ENCODE assay signal across 16 mouse cellular contexts in the genomic region with DNA sequence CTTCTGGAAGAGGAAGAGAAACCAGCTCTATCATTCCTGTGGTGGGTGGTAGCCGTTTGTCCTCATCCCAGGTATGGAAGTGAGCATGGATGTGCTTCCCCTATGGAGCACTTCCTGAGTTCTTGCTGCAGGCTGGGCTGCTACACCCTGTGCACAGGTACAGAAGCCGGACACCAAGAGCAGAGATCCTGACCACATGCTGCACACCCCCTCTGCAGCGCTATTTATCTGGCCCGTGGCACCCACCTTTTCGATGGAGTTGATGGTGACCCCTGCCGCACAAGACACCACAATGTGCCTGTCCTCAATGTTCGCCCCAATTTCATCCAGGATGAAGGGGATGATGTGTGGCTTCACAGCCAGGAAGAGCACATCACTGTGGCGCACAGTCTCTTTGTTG. TPM values are rescaled to one million over a fixed set of nuclear protein-coding genes. Genes with fewer than 3 reads are reported as not detected.
A peak's percentile ranks its signal among the peaks of the same experiment; 100 is the strongest.
DNase-seq lines count a peak whose midpoint lies in the region; ATAC-seq lines count a peak whose summit lies in the region.
"Had no signal": no experiment of that assay in that cellular context is flagged by ENCODE, and none has a peak within 500 bp of the region (broad histone marks: within the 10 kb centered on the region; RNA-seq: fewer than 3 reads in every experiment).

No protein-coding gene starts in this region.

- peaks cover 31% of the 10 kb centered on the region for H3K4me1 ChIP-seq in heart, embryonic 10.5 days
- peaks cover 13% of the 10 kb centered on the region; the same call in 1 of the 2 replicates for H3K4me1 ChIP-seq in heart, embryonic 11.5 days (ENCODE audit: control insufficient read depth, insufficient read depth, low read length)
- H3K4me1 ChIP-seq in lung, embryonic 15.5 days = peaks cover 17% of the 10 kb centered on the region
- H3K4me1 ChIP-seq in limb, embryonic 15.5 days = peaks cover 26% of the 10 kb centered on the region

- no peaks in the 10 kb centered on the region for H3K9me3 ChIP-seq in heart, embryonic 10.5 days
- no peaks in the 10 kb centered on the region for H3K9me3 ChIP-seq in heart, embryonic 11.5 days (replicated peaks; ENCODE audit: control insufficient read depth, low read length)
- no peaks in the 10 kb centered on the region for H3K9me3 ChIP-seq in lung, embryonic 15.5 days
- no peaks in the 10 kb centered on the region for H3K9me3 ChIP-seq in limb, embryonic 15.5 days

- H3K36me3 ChIP-seq in heart, embryonic 10.5 days = no peaks in the 10 kb centered on the region
- H3K36me3 ChIP-seq in heart, embryonic 11.5 days (ENCODE audit: control insufficient read depth, insufficient read depth, low read length) = no peaks in the 10 kb centered on the region
- H3K36me3 ChIP-seq in lung, embryonic 15.5 days = no peaks in the 10 kb centered on the region
- H3K36me3 ChIP-seq in limb, embryonic 15.5 days = no peaks in the 10 kb centered on the region

- no peak overlapping the region for H3K9ac ChIP-seq in heart, embryonic 11.5 days (ENCODE audit: low read depth, low read length)
- peak overlapping the region; percentile 54; the same call in 1 of the 2 replicates for H3K9ac ChIP-seq in lung, embryonic 15.5 days
- peak overlapping the region; percentile 62; the same call in 1 of the 2 replicates for H3K9ac ChIP-seq in limb, embryonic 15.5 days

- H3K27ac ChIP-seq in heart, embryonic 10.5 days = 0 out of 2 replicates have a peak overlapping the region, but pooled peaks have one; percentile 0
- H3K27ac ChIP-seq in heart, embryonic 11.5 days (ENCODE audit: low read depth, low read length) = no peak overlapping the region
- H3K27ac ChIP-seq in lung, embryonic 15.5 days = no peak overlapping the region
- H3K27ac ChIP-seq in limb, embryonic 15.5 days = no peak overlapping the region

- H3K27me3 ChIP-seq in heart, embryonic 10.5 days (ENCODE audit: insufficient read depth, poor library complexity, severe bottlenecking) = peaks cover 23% of the 10 kb centered on the region
- H3K27me3 ChIP-seq in heart, embryonic 11.5 days (ENCODE audit: control insufficient read depth, insufficient read depth, low read length) = peaks cover 9% of the 10 kb centered on the region; the same call in 1 of the 2 replicates
- peaks cover 9% of the 10 kb centered on the region; the same call in 1 of the 2 replicates for H3K27me3 ChIP-seq in lung, embryonic 15.5 days
- H3K27me3 ChIP-seq in limb, embryonic 15.5 days = no peaks in the 10 kb centered on the region

- DNase-seq in heart, embryonic 10.5 days (ENCODE audit: low spot score) = no peak
- DNase-seq in lung, postnatal 36 days = no peak
- no peak for DNase-seq in adrenal gland, adult 18-20 months (ENCODE audit: low spot score in 2 of 2)
- no peak for DNase-seq in cerebellum, adult 18-20 months
- DNase-seq: cerebellum, adult 11 months; heart, postnatal 4 days; kidney, adult 2 months; lung, postnatal 14 days had no signal

- 87% methylated on average over 8 of the region's 8 CpGs for WGBS in heart, embryonic 10.5 days
- WGBS in heart, embryonic 11.5 days (ENCODE audit: insufficient replicate concordance) = 84% methylated on average over 8 of the region's 8 CpGs
- WGBS in lung, embryonic 15.5 days = 76% methylated on average over 8 of the region's 8 CpGs
- 79% methylated on average over 8 of the region's 8 CpGs for WGBS in limb, embryonic 15.5 days

- no peak for ATAC-seq in heart, embryonic 11.5 days (replicated peaks; ENCODE audit: insufficient number of reproducible peaks, low FRiP score, low TSS enrichment)
- no peak for ATAC-seq in lung, embryonic 15.5 days (ENCODE audit: borderline replicate concordance, extremely low read depth, low FRiP score, low TSS enrichment)
- peak; percentile 16; the same call in 1 of the 2 replicates for ATAC-seq in common myeloid progenitor, adult 5-6 weeks (replicated peaks; ENCODE audit: low read depth, poor library complexity, severe bottlenecking)
- ATAC-seq in limb, embryonic 15.5 days (ENCODE audit: insufficient number of reproducible peaks, low FRiP score, low TSS enrichment, low read depth) = no peak
- ATAC-seq: activated CD4-positive, CD25-positive, alpha-beta regulatory T cell, adult 4 months had no signal

- H3K4me3 ChIP-seq in heart, embryonic 10.5 days = no peak overlapping the region
- H3K4me3 ChIP-seq in heart, embryonic 11.5 days (ENCODE audit: low read depth, low read length) = no peak overlapping the region
- H3K4me3 ChIP-seq in lung, embryonic 15.5 days = no peak overlapping the region
- peak overlapping the region; percentile 56 for H3K4me3 ChIP-seq in limb, embryonic 15.5 days

- no peak overlapping the region for H3K4me2 ChIP-seq in heart, embryonic 11.5 days
- H3K4me2 ChIP-seq in lung, embryonic 15.5 days = peak overlapping the region; percentile 96
- H3K4me2 ChIP-seq in limb, embryonic 15.5 days = peak overlapping the region; percentile 90; the same call in 1 of the 2 replicates

RNA-seq across cellular contexts. Expression of gene Pycr1, which starts 1.7 kb away (rescaled TPM):
- 28.5 and 29.9 TPM in 2 replicates for polyA plus RNA-seq in heart, embryonic 10.5 days (2016; fragmentation: Nextera tagmentation; extraction: Ambion mirVana)
- polyA plus RNA-seq in heart, embryonic 11.5 days (2014; fragmentation: Nextera tagmentation; extraction: Ambion mirVana) = 22.8 and 24.9 TPM in 2 replicates
- polyA plus RNA-seq in lung, embryonic 15.5 days (2015; fragmentation: Nextera tagmentation; extraction: Ambion mirVana) = 25.4 and 27.2 TPM in 2 replicates
- total RNA-seq in common myeloid progenitor, adult 5-6 weeks (2017) = 9.9 and 11.7 TPM in 2 replicates
- polyA plus RNA-seq in limb, embryonic 15.5 days (2015; fragmentation: Nextera tagmentation; extraction: Ambion mirVana) = 61.6 and 72.1 TPM in 2 replicates
- 1 to 10 TPM; 1.4 to 2.1 TPM for total RNA-seq in adrenal gland, adult 18-20 months (2021)

RNA-seq across cellular contexts. Expression of gene Myadml2, which starts 6.1 kb away (rescaled TPM):
- polyA plus RNA-seq in heart, embryonic 10.5 days (2016; fragmentation: Nextera tagmentation; extraction: Ambion mirVana) = 6.7 and 9.3 TPM in 2 replicates
- polyA plus RNA-seq in heart, embryonic 11.5 days (2014; fragmentation: Nextera tagmentation; extraction: Ambion mirVana) = 8.1 and 12.3 TPM in 2 replicates
- polyA plus RNA-seq in lung, embryonic 15.5 days (2015; fragmentation: Nextera tagmentation; extraction: Ambion mirVana) = 0.55 and 1.3 TPM in 2 replicates
- not detected in 2 replicates for total RNA-seq in common myeloid progenitor, adult 5-6 weeks (2017)
- polyA plus RNA-seq in limb, embryonic 15.5 days (2015; fragmentation: Nextera tagmentation; extraction: Ambion mirVana) = 0.61 and 4.0 TPM in 2 replicates
- under 1 TPM in 1 of 2 experiments, not detected in 1; 0.99 TPM for total RNA-seq in adrenal gland, adult 18-20 months (2021)
- total RNA-seq: liver, adult 2 months; monocyte, adult 5-6 weeks had no signal
- polyA plus RNA-seq: activated CD4-positive, CD25-positive, alpha-beta regulatory T cell, adult 4 months; liver, adult 2 months had no signal

RNA-seq across cellular contexts. Expression of gene Mafg, which starts 8.5 kb away (rescaled TPM):
- polyA plus RNA-seq in heart, embryonic 10.5 days (2016; fragmentation: Nextera tagmentation; extraction: Ambion mirVana) = 22.7 and 28.2 TPM in 2 replicates
- polyA plus RNA-seq in heart, embryonic 11.5 days (2014; fragmentation: Nextera tagmentation; extraction: Ambion mirVana) = 19.4 and 20.2 TPM in 2 replicates
- 23.3 and 24.5 TPM in 2 replicates for polyA plus RNA-seq in lung, embryonic 15.5 days (2015; fragmentation: Nextera tagmentation; extraction: Ambion mirVana)
- 20.3 and 22.1 TPM in 2 replicates for total RNA-seq in common myeloid progenitor, adult 5-6 weeks (2017)
- polyA plus RNA-seq in limb, embryonic 15.5 days (2015; fragmentation: Nextera tagmentation; extraction: Ambion mirVana) = 26.6 and 32.9 TPM in 2 replicates
- 10 to 100 TPM; 56.3 to 69.3 TPM for total RNA-seq in adrenal gland, adult 18-20 months (2021)

RNA-seq across cellular contexts. Expression of gene Sirt7, which starts 16.8 kb away (rescaled TPM):
- polyA plus RNA-seq in heart, embryonic 10.5 days (2016; fragmentation: Nextera tagmentation; extraction: Ambion mirVana) = 25.6 and 29.5 TPM in 2 replicates
- polyA plus RNA-seq in heart, embryonic 11.5 days (2014; fragmentation: Nextera tagmentation; extraction: Ambion mirVana) = 18.8 and 22.5 TPM in 2 replicates
- polyA plus RNA-seq in lung, embryonic 15.5 days (2015; fragmentation: Nextera tagmentation; extraction: Ambion mirVana) = 32.6 and 34.3 TPM in 2 replicates
- total RNA-seq in common myeloid progenitor, adult 5-6 weeks (2017) = 45.8 and 50.4 TPM in 2 replicates
- polyA plus RNA-seq in limb, embryonic 15.5 days (2015; fragmentation: Nextera tagmentation; extraction: Ambion mirVana) = 32.9 and 33.4 TPM in 2 replicates
- 10 to 100 TPM; 34.3 to 70.6 TPM for total RNA-seq in adrenal gland, adult 18-20 months (2021)

RNA-seq across cellular contexts. Expression of gene Notum, which starts 19.1 kb away (rescaled TPM):
- 1.6 and 5.8 TPM in 2 replicates for polyA plus RNA-seq in heart, embryonic 10.5 days (2016; fragmentation: Nextera tagmentation; extraction: Ambion mirVana)
- 1.4 and 1.5 TPM in 2 replicates for polyA plus RNA-seq in heart, embryonic 11.5 days (2014; fragmentation: Nextera tagmentation; extraction: Ambion mirVana)
- polyA plus RNA-seq in lung, embryonic 15.5 days (2015; fragmentation: Nextera tagmentation; extraction: Ambion mirVana) = 4.1 and 4.3 TPM in 2 replicates
- not detected in 2 replicates for total RNA-seq in common myeloid progenitor, adult 5-6 weeks (2017)
- polyA plus RNA-seq in limb, embryonic 15.5 days (2015; fragmentation: Nextera tagmentation; extraction: Ambion mirVana) = 4.8 and 5.4 TPM in 2 replicates
- total RNA-seq in adrenal gland, adult 18-20 months (2021) = 1 to 10 TPM; 2.8 to 6.6 TPM
- total RNA-seq: monocyte, adult 5-6 weeks had no signal
- polyA plus RNA-seq: activated CD4-positive, CD25-positive, alpha-beta regulatory T cell, adult 4 months; thymus, postnatal 0 days had no signal
